Mouse (Mus musculus) hematopoietic stem cell, adult 5-6 weeks (primary cell): ENCODE data around the gene Arhgap21. TPM values are rescaled to one million over a fixed set of nuclear protein-coding genes. Genes with fewer than 3 reads are reported as not detected.

ENCODE experiments used
- ATAC-seq, 2 experiments: fragments of 125-278 bp in 1 of 2; replicated peaks in 1 of 2; 2 replicates each; pipeline ENCODE4 v1.8.0; 2016 to 2017; ENCODE audit warnings: inconsistent platforms in 2 of 2, mild to moderate bottlenecking in 2 of 2, moderate number of reproducible peaks in 2 of 2, low read depth in 1 of 2, moderate TSS enrichment in 1 of 2; ENCODE audit not compliant: low FRiP score in 2 of 2, poor library complexity in 2 of 2, severe bottlenecking in 2 of 2, insufficient read depth in 1 of 2, low TSS enrichment in 1 of 2
- total RNA-seq: library from RNA; stranded (forward); fragments of 172-1452, 232-1000 nt; gene quantifications from 2 replicates; pipeline ENCODE4 v1.2.3, GENCODE M21; 2017

Arhgap21 gene
- total RNA-seq, 1 experiment from 2014 or later: 37.0 TPM

- ATAC-seq: no peak
Measured at GRCm38 (mm10) chr2:20874621-20875020, 94.1 kb downstream of the Arhgap21 start.

GRCm38 (mm10) chr2:20869212-20869965, 99.3 kb downstream of the Arhgap21 start:
- no peak for ATAC-seq

GRCm38 (mm10) chr2:20868052-20868451, 100.6 kb downstream of the Arhgap21 start:
- ATAC-seq: no peak

GRCm38 (mm10) chr2:20865795-20866194, 102.9 kb downstream of the Arhgap21 start:
- ATAC-seq: no peak

- ATAC-seq: no peak
Measured at GRCm38 (mm10) chr2:20864569-20864968, 104.1 kb downstream of the Arhgap21 start.

- ATAC-seq: no peak
Measured at GRCm38 (mm10) chr2:20860756-20861155, 107.9 kb downstream of the Arhgap21 start.

- no peak for ATAC-seq
Measured at GRCm38 (mm10) chr2:20849346-20849745, 119.3 kb downstream of the Arhgap21 start.

GRCm38 (mm10) chr2:20831608-20832406, 136.9 kb downstream of the Arhgap21 start:
- no peak for ATAC-seq

GRCm38 (mm10) chr2:20830882-20831281, 137.8 kb downstream of the Arhgap21 start:
- ATAC-seq: no peak

- no peak for ATAC-seq
Measured at GRCm38 (mm10) chr2:20826258-20826657, 142.4 kb downstream of the Arhgap21 start.

- no peak for ATAC-seq
Measured at GRCm38 (mm10) chr2:20818226-20818625, 150.5 kb downstream of the Arhgap21 start.

GRCm38 (mm10) chr2:20813986-20814385, 154.7 kb downstream of the Arhgap21 start:
- no peak for ATAC-seq

GRCm38 (mm10) chr2:20811506-20811905, 157.2 kb downstream of the Arhgap21 start:
- no peak for ATAC-seq

- ATAC-seq: no peak
Measured at GRCm38 (mm10) chr2:20801236-20801890, 167.3 kb downstream of the Arhgap21 start.

Other genes with a start within 250 kb of the Arhgap21 start
- 5.4 and 7.9 TPM in 2 replicates for gene Enkur, start 236.5 kb upstream of the Arhgap21 start, total RNA-seq
- gene Thnsl1, start 236.8 kb upstream of the Arhgap21 start, total RNA-seq: 10.1 and 12.6 TPM in 2 replicates